Mouse (Mus musculus) spleen, adult 2 months (tissue): ENCODE measurements around the gene Capn1. TPM values are rescaled to one million over a fixed set of nuclear protein-coding genes. Genes with fewer than 3 reads are reported as not detected.

Experiments
- DNase-seq, 2 experiments: peaks; one replicate each; pipeline versions ENCODE4 v3.0.0 to v3.0.0-alpha.2; 2012 to 2021; ENCODE audit warnings: low spot score in 2 of 2, low read depth in 1 of 2
- H3K27ac ChIP-seq: fragments of 200-500 bp; 2 replicates; pipeline ENCODE4 v1.5.1; 2012; ENCODE audit warnings: low read length, inconsistent platforms; ENCODE audit not compliant: insufficient read depth
- H3K27me3 ChIP-seq: fragments of 200-500 bp; 2 replicates; pipeline ENCODE4 v1.6.1; 2012; ENCODE audit warnings: mild to moderate bottlenecking, moderate library complexity, low read length, inconsistent platforms; ENCODE audit not compliant: control insufficient read depth, insufficient read depth
- H3K36me3 ChIP-seq: fragments of 200-500 bp; 2 replicates; pipeline ENCODE4 v1.6.1; 2012; ENCODE audit warnings: mild to moderate bottlenecking, low read length, inconsistent platforms; ENCODE audit not compliant: control insufficient read depth, insufficient read depth
- H3K4me1 ChIP-seq: fragments of 200-500 bp; 2 replicates; pipeline ENCODE4 v1.6.1; 2011; ENCODE audit warnings: inconsistent platforms; ENCODE audit not compliant: control insufficient read depth, insufficient read depth, insufficient read length
- H3K4me3 ChIP-seq: fragments of 200-500 bp; 2 replicates; pipeline ENCODE4 v1.5.1; 2011; ENCODE audit warnings: mild to moderate bottlenecking, inconsistent platforms; ENCODE audit not compliant: insufficient read depth, insufficient read length; ENCODE audit errors: extremely low read depth
- CTCF ChIP-seq: fragments of 200-500 bp; IDR thresholded peaks from 2 replicates; pipeline ENCODE4 v1.5.1; 2011; ENCODE audit warnings: mild to moderate bottlenecking, inconsistent platforms; ENCODE audit not compliant: insufficient read depth, insufficient read length, insufficient replicate concordance; ENCODE audit errors: extremely low read depth
- POLR2A ChIP-seq: fragments of 200-500 bp; IDR thresholded peaks from 2 replicates; pipeline ENCODE4 v1.6.1; 2011; ENCODE audit warnings: low read depth, low read length, inconsistent platforms
- WGBS: fragments of 180-500 bp; shearing (Covaris S2); methylation state at CpG from one replicate; pipeline ENCODE4 v1.1.7; 2018; 5-methylcytosine and 5-hydroxymethylcytosine counted together
- polyA plus RNA-seq: library from polyadenylated mRNA; depleted of rRNA; stranded (reverse); fragments of >200 nt; gene quantifications from 2 replicates; pipeline ENCODE4 v1.2.3, GENCODE M21; 2012

Gene Capn1
- polyA plus RNA-seq, 1 experiment = 50.8 TPM

DNA sequence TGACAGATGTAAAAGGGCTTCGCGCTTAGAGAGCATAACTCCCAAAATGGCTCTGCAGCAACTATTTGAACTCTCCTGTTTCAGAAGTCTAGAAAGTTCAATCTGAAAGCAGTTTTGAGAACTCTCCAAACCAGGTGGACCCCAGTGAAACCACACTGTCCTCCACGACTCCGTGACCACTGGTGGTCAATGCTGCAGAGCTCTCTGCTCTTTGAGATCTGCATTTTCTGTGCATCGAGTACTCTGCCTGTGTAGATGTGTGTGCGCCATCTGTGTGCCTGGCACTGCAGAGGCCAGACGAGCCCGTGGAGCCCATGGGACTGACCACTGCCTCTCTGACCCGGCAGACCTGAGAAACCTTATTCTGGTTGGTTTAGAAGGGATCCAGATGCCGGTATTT lies 60.8 kb downstream of the Capn1 start:
- Histone ChIP-seq H3K27ac (no peak overlapping the region), H3K36me3 (peaks cover 26% of the 10 kb centered on the region)
- TF ChIP-seq CTCF = no peak
- no peak for TF ChIP-seq POLR2A

DNA sequence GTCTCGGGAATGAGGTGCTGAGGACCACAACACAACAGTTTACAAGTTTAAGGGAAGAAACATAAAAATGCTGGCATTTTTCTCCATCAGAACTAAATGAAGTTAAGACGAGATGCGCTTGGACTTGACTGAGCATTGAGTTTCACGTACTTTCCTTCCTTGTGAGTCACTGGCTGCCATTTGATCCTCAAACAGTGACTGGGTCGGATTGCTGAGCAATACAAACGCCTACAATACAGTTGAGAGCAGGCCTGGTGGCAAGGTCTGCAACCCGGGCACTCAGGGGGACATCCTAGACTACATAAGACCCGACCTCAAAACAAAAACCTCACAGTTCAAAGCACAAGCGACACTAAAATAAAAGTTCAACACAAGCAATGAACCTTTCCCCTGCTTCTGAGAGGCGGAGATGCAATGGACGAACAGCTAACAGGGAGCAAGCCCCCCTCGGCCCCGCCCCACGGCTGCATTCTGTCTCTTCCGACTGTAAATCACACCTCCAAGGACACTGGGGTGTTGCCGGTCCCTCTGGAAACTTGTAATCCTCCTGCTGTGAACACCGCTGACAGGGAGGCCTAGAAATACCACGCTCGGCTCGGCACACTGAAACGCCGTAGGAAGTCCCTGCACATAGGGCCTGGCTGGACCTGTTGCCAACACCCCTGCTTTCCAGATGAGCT lies 61.5 kb downstream of the Capn1 start:
- no peak for TF ChIP-seq CTCF
- no peak for TF ChIP-seq POLR2A
- H3K27me3 ChIP-seq = no peaks in the 10 kb centered on the region
- no peak for DNase-seq
- H3K4me1 ChIP-seq = no peaks in the 10 kb centered on the region
- H3K36me3 ChIP-seq = peaks cover 31% of the 10 kb centered on the region
- H3K4me3 ChIP-seq = no peak overlapping the region
- 95% methylated on average over 22 of the region's 22 CpGs for WGBS
- no peak overlapping the region for H3K27ac ChIP-seq

More for the DNA sequence above, 60.8 kb downstream of the Capn1 start:
- Histone ChIP-seq H3K4me1 (no peaks in the 10 kb centered on the region), H3K27me3 (no peaks in the 10 kb centered on the region), H3K4me3 (no peak overlapping the region)
- DNase-seq = no peak
- WGBS = 92% methylated on average over 10 of the region's 10 CpGs

- Histone ChIP-seq H3K27ac (no peak overlapping the region), H3K36me3 (peaks cover 31% of the 10 kb centered on the region), H3K4me3 (no peak overlapping the region), H3K4me1 (no peaks in the 10 kb centered on the region), H3K27me3 (no peaks in the 10 kb centered on the region)
- WGBS = 91% methylated on average over 19 of the region's 19 CpGs
- TF ChIP-seq POLR2A (no peak), CTCF (no peak)
- DNase-seq = no peak
Observed at GRCm38 (mm10) chr19:5953201-5953770, 62.4 kb downstream of the Capn1 start.

DNA sequence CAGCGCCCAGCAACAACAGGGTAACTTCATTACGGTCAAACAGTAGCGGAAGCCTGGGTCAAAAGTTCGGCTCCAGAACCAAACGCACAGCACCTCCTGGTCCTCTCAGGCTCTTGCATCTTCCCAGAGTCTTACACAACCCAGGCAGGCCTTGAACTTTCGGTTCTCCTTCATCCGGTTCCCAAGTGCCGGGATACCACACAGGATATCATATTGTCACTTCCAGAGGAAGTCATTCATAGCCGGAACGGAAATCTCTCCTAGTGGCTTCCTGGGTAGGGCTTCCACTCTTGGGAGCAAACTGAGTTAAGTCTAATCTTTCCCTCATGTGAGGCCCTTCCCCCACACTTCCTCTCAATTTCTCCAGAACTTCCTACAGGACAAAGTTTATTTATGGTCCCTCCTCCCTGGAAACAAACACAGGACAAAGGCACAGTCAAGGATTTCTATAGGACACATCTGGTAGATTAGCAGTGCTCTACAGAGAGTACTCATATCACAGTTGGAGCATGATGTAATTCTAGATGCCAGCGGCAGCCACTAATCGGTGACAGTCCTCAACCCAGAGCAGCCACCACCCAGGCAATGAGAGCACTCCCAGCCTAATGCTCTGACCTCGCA lies 63.5 kb downstream of the Capn1 start:
- Histone ChIP-seq H3K36me3 (peaks cover 31% of the 10 kb centered on the region), H3K4me3 (no peak overlapping the region), H3K27ac (peak overlapping the region; percentile 19; the same call in 1 of the 2 replicates), H3K4me1 (no peaks in the 10 kb centered on the region), H3K27me3 (no peaks in the 10 kb centered on the region)
- WGBS = 85% methylated on average over 13 of the region's 13 CpGs
- DNase-seq = no peak
- no peak for TF ChIP-seq POLR2A

DNA sequence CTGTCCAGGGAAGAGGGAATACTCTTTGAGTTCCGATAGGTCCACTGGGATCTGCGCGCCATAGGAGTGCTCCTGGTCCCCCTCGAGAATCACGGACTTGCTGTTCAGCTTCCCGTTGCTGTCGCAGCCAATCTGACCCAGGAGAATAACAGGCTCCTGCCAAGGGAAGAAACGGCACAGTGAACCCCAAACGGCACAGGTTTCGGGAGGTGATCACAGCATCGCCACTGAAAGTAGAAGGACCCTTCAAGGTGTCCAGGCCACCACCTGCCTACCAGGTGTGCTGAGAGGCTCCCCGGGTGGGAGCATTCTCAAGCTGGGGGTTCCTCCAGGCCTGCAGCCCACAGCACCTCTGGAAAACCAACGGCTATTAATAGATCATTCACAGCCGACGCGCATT lies 64.1 kb downstream of the Capn1 start:
- Histone ChIP-seq H3K27ac (0 out of 2 replicates have a peak overlapping the region, but pooled peaks have one; percentile 10), H3K36me3 (peaks cover 30% of the 10 kb centered on the region)

GRCm38 (mm10) chr19:5950218-5950617 lies 65.5 kb downstream of the Capn1 start:
- WGBS = 94% methylated on average over 11 of the region's 11 CpGs
- no peak for TF ChIP-seq POLR2A
- peaks cover 29% of the 10 kb centered on the region for H3K36me3 ChIP-seq
- DNase-seq = no peak
- no peak overlapping the region for H3K27ac ChIP-seq
- no peaks in the 10 kb centered on the region; the same call in 1 of the 2 replicates for H3K4me1 ChIP-seq
- no peak overlapping the region for H3K4me3 ChIP-seq
- H3K27me3 ChIP-seq = no peaks in the 10 kb centered on the region

More for the DNA sequence above, 64.1 kb downstream of the Capn1 start:
- Histone ChIP-seq H3K4me1 (no peaks in the 10 kb centered on the region), H3K4me3 (no peak overlapping the region), H3K27me3 (no peaks in the 10 kb centered on the region)
- WGBS = 87% methylated on average over 16 of the region's 16 CpGs
- no peak for TF ChIP-seq POLR2A
- TF ChIP-seq CTCF = no peak
- DNase-seq = no peak

- 74% methylated on average over 8 of the region's 8 CpGs for WGBS
- no peak for TF ChIP-seq POLR2A
- TF ChIP-seq CTCF = no peak
- H3K27me3 ChIP-seq = no peaks in the 10 kb centered on the region
- peak overlapping the region; percentile 76 for H3K27ac ChIP-seq
- H3K36me3 ChIP-seq = peaks cover 25% of the 10 kb centered on the region
- H3K4me3 ChIP-seq = no peak overlapping the region
- no peak for DNase-seq
- no peaks in the 10 kb centered on the region; the same call in 1 of the 2 replicates for H3K4me1 ChIP-seq
Observed at GRCm38 (mm10) chr19:5945891-5946290, 69.8 kb downstream of the Capn1 start.
